Mouse (Mus musculus) stomach, embryonic 15.5 days (tissue): ENCODE data around the gene Pdzrn4. TPM values are rescaled to one million over a fixed set of nuclear protein-coding genes. Genes with fewer than 3 reads are reported as not detected.
A peak's percentile ranks its signal among the peaks of the same experiment; 100 is the strongest.

Experiments
- ATAC-seq: fragments of 200-750 bp; cut with Nextera tagmentation; 2 replicates; pipeline ENCODE4 v1.8.0; 2017; ENCODE audit warnings: low read depth, moderate number of reproducible peaks, moderate TSS enrichment; ENCODE audit not compliant: insufficient read depth, low FRiP score
- H3K27ac ChIP-seq: fragments of 300-500 bp; sonication (generic); 2 replicates; pipeline ENCODE4 v1.5.1; 2015; ENCODE audit warnings: mild to moderate bottlenecking, inconsistent platforms
- H3K27me3 ChIP-seq: fragments of 300-500 bp; sonication (generic); replicated peaks from 2 replicates; pipeline ENCODE4 v1.6.1; 2015; ENCODE audit warnings: inconsistent platforms
- H3K36me3 ChIP-seq: fragments of 300-500 bp; sonication (generic); 2 replicates; pipeline ENCODE4 v1.6.1; 2015; ENCODE audit warnings: inconsistent platforms
- H3K4me1 ChIP-seq: fragments of 300-500 bp; sonication (generic); 2 replicates; pipeline ENCODE4 v1.6.1; 2015; ENCODE audit warnings: inconsistent platforms
- H3K4me2 ChIP-seq: fragments of 300-500 bp; sonication (generic); 2 replicates; pipeline ENCODE4 v1.6.1; 2015; ENCODE audit warnings: mild to moderate bottlenecking, inconsistent platforms
- H3K4me3 ChIP-seq: fragments of 300-500 bp; sonication (generic); replicated peaks from 2 replicates; pipeline ENCODE4 v1.5.1; 2015; ENCODE audit warnings: inconsistent platforms
- H3K9ac ChIP-seq: fragments of 300-500 bp; sonication (generic); 2 replicates; pipeline ENCODE4 v1.6.1; 2015; ENCODE audit warnings: inconsistent platforms
- H3K9me3 ChIP-seq: fragments of 300-500 bp; sonication (generic); 2 replicates; pipeline ENCODE4 v1.6.1; 2016; ENCODE audit warnings: inconsistent platforms
- WGBS: fragments of 180-500 bp; shearing (Covaris S2); methylation state at CpG from one replicate; pipeline ENCODE4 v1.1.7; 2015; 5-methylcytosine and 5-hydroxymethylcytosine counted together
- polyA plus RNA-seq: library from polyadenylated mRNA; unstranded; fragments of >200 nt; fragmentation: Nextera tagmentation; extraction: Ambion mirVana; gene quantifications from 2 replicates; pipeline ENCODE4 v1.2.1, GENCODE M21; 2015

Pdzrn4 gene
- polyA plus RNA-seq, 1 experiment from 2014 or later, result 3.8 TPM

- Histone ChIP-seq H3K27me3 (no peaks in the 10 kb centered on the region), H3K36me3 (no peaks in the 10 kb centered on the region), H3K4me2 (no peak overlapping the region), H3K4me3 (no peak overlapping the region), H3K9me3 (no peaks in the 10 kb centered on the region), H3K9ac (no peak overlapping the region), H3K27ac (no peak overlapping the region), H3K4me1 (no peaks in the 10 kb centered on the region)
- 53% methylated on average over 7 of the region's 7 CpGs for WGBS
- ATAC-seq, result no peak
Observed at GRCm38 (mm10) chr15:92416658-92417057, 20.0 kb downstream of the Pdzrn4 start.

- Histone ChIP-seq H3K27ac (no peak overlapping the region), H3K4me1 (no peaks in the 10 kb centered on the region), H3K36me3 (no peaks in the 10 kb centered on the region), H3K9ac (no peak overlapping the region), H3K4me3 (no peak overlapping the region), H3K27me3 (no peaks in the 10 kb centered on the region), H3K4me2 (no peak overlapping the region), H3K9me3 (no peaks in the 10 kb centered on the region)
- WGBS, result 45% methylated on average over 3 of the region's 3 CpGs
- no peak for ATAC-seq
Observed at GRCm38 (mm10) chr15:92417120-92417519, 20.4 kb downstream of the Pdzrn4 start.

GRCm38 (mm10) chr15:92434605-92435004 is 37.9 kb downstream of the Pdzrn4 start:
- H3K9ac ChIP-seq, result no peak overlapping the region
- no peaks in the 10 kb centered on the region for H3K36me3 ChIP-seq
- H3K4me1 ChIP-seq, result no peaks in the 10 kb centered on the region
- no peak overlapping the region for H3K4me3 ChIP-seq
- no peak overlapping the region for H3K4me2 ChIP-seq
- no peak for ATAC-seq
- H3K27ac ChIP-seq, result no peak overlapping the region
- H3K27me3 ChIP-seq, result no peaks in the 10 kb centered on the region
- no peaks in the 10 kb centered on the region for H3K9me3 ChIP-seq
- WGBS, result 7% methylated on average over 6 of the region's 6 CpGs

- H3K4me3 ChIP-seq, result no peak overlapping the region
- no peak overlapping the region for H3K9ac ChIP-seq
- H3K4me2 ChIP-seq, result no peak overlapping the region
- no peaks in the 10 kb centered on the region for H3K4me1 ChIP-seq
- no peaks in the 10 kb centered on the region for H3K27me3 ChIP-seq
- 51% methylated on average over 4 of the region's 4 CpGs for WGBS
- no peaks in the 10 kb centered on the region for H3K36me3 ChIP-seq
- H3K27ac ChIP-seq, result no peak overlapping the region
- ATAC-seq, result no peak
- no peaks in the 10 kb centered on the region for H3K9me3 ChIP-seq
Observed at GRCm38 (mm10) chr15:92435306-92435705, 38.6 kb downstream of the Pdzrn4 start.

- no peak overlapping the region for H3K4me3 ChIP-seq
- no peak overlapping the region for H3K27ac ChIP-seq
- H3K4me2 ChIP-seq, result peak overlapping the region; percentile 36
- H3K27me3 ChIP-seq, result no peaks in the 10 kb centered on the region
- H3K9ac ChIP-seq, result no peak overlapping the region
- H3K36me3 ChIP-seq, result no peaks in the 10 kb centered on the region
- no peaks in the 10 kb centered on the region for H3K9me3 ChIP-seq
- ATAC-seq, result no peak
- WGBS, result 42% methylated on average over 19 of the region's 19 CpGs
- H3K4me1 ChIP-seq, result no peaks in the 10 kb centered on the region
Observed at GRCm38 (mm10) chr15:92441630-92442180, 45.0 kb downstream of the Pdzrn4 start.

GRCm38 (mm10) chr15:92447708-92448147 is 51.0 kb downstream of the Pdzrn4 start:
- H3K4me3 ChIP-seq, result no peak overlapping the region
- no peak overlapping the region for H3K27ac ChIP-seq

GRCm38 (mm10) chr15:92449112-92449511 is 52.4 kb downstream of the Pdzrn4 start:
- H3K27ac ChIP-seq, result no peak overlapping the region
- ATAC-seq, result no peak
- H3K4me3 ChIP-seq, result no peak overlapping the region
- H3K27me3 ChIP-seq, result no peaks in the 10 kb centered on the region
- no peak overlapping the region for H3K9ac ChIP-seq
- WGBS, result 91% methylated on average over 8 of the region's 8 CpGs
- H3K4me1 ChIP-seq, result no peaks in the 10 kb centered on the region
- H3K36me3 ChIP-seq, result no peaks in the 10 kb centered on the region
- H3K9me3 ChIP-seq, result no peaks in the 10 kb centered on the region
- H3K4me2 ChIP-seq, result no peak overlapping the region

More at GRCm38 (mm10) chr15:92447708-92448147, 51.0 kb downstream of the Pdzrn4 start:
- Histone ChIP-seq H3K4me1 (no peaks in the 10 kb centered on the region), H3K4me2 (no peak overlapping the region), H3K36me3 (no peaks in the 10 kb centered on the region), H3K9ac (no peak overlapping the region), H3K27me3 (no peaks in the 10 kb centered on the region), H3K9me3 (no peaks in the 10 kb centered on the region)
- no peak for ATAC-seq
- 38% methylated on average over 8 of the region's 8 CpGs for WGBS

GRCm38 (mm10) chr15:92452620-92453019 is 55.9 kb downstream of the Pdzrn4 start:
- no peak overlapping the region for H3K4me3 ChIP-seq
- 40% methylated on average over 7 of the region's 7 CpGs for WGBS
- no peaks in the 10 kb centered on the region for H3K27me3 ChIP-seq
- H3K9ac ChIP-seq, result no peak overlapping the region
- no peak for ATAC-seq
- H3K4me2 ChIP-seq, result no peak overlapping the region
- H3K27ac ChIP-seq, result no peak overlapping the region
- no peaks in the 10 kb centered on the region for H3K4me1 ChIP-seq
- H3K36me3 ChIP-seq, result no peaks in the 10 kb centered on the region
- H3K9me3 ChIP-seq, result no peaks in the 10 kb centered on the region

DNA sequence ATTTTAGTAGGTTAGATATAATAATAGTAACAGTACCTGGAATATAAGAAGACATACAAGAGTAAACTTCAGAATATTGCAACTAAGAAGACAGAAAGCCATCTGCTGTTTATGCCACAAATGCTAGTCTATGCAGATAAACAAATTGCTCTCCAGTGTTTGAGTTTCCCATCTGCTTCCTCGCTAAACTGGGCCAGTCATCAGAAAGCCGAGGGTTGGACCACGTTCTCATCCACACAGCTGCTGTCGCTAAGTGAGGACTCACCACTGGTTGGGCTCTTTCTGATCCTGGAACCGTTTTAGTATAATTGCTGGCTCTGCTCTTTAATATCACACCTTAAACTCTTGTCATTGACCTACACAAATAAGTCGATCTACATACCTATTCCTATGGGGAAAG is 85.5 kb downstream of the Pdzrn4 start:
- Histone ChIP-seq H3K4me2 (no peak overlapping the region), H3K4me1 (no peaks in the 10 kb centered on the region), H3K9me3 (no peaks in the 10 kb centered on the region), H3K27ac (no peak overlapping the region), H3K27me3 (no peaks in the 10 kb centered on the region), H3K4me3 (no peak overlapping the region), H3K9ac (no peak overlapping the region), H3K36me3 (no peaks in the 10 kb centered on the region)
- no peak for ATAC-seq
- WGBS, result 70% methylated on average over 6 of the region's 6 CpGs

- WGBS, result 84% methylated on average over 3 of the region's 3 CpGs
Observed at GRCm38 (mm10) chr15:92491376-92491775, 94.7 kb downstream of the Pdzrn4 start.

GRCm38 (mm10) chr15:92495465-92496174 is 98.9 kb downstream of the Pdzrn4 start:
- no peak overlapping the region for H3K27ac ChIP-seq
- no peaks in the 10 kb centered on the region for H3K27me3 ChIP-seq
- no peaks in the 10 kb centered on the region for H3K4me1 ChIP-seq
- WGBS, result 92% methylated on average over 12 of the region's 12 CpGs
- H3K9ac ChIP-seq, result no peak overlapping the region
- H3K4me3 ChIP-seq, result no peak overlapping the region
- H3K36me3 ChIP-seq, result no peaks in the 10 kb centered on the region
- H3K4me2 ChIP-seq, result no peak overlapping the region
- no peaks in the 10 kb centered on the region for H3K9me3 ChIP-seq
- ATAC-seq, result no peak

More at GRCm38 (mm10) chr15:92491376-92491775, 94.7 kb downstream of the Pdzrn4 start:
- no peak for ATAC-seq
- H3K4me3 ChIP-seq, result no peak overlapping the region
- no peaks in the 10 kb centered on the region for H3K9me3 ChIP-seq
- H3K4me1 ChIP-seq, result no peaks in the 10 kb centered on the region
- H3K36me3 ChIP-seq, result no peaks in the 10 kb centered on the region
- H3K9ac ChIP-seq, result no peak overlapping the region
- no peak overlapping the region for H3K4me2 ChIP-seq
- no peaks in the 10 kb centered on the region for H3K27me3 ChIP-seq
- no peak overlapping the region for H3K27ac ChIP-seq

DNA sequence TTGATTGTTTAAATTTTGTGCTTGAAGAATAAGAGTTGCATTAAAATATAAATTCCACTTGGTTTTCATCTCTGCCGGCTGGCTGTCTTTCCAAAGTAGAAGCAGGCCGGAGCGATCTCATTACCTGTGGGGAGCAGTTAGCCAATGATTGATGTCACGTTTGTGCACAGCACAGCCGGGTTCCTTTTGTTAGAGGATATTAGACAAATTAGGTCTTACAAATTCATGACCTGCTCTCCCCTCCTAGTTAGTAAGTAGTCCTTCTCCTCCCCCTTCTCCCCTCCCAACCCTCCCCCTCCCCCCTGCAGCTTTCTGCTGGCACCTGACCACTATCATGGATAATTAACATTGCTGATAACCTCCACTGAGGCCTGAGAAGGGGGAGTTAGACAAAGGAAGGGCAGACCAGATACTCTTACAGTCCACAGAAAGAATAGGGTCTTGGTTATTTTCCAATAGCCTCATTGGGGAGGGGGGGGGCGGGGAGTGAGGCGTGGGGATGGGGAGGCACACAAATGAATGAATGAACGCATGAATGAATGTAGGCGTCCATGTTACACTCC is 103.7 kb downstream of the Pdzrn4 start:
- Histone ChIP-seq H3K27me3 (no peaks in the 10 kb centered on the region), H3K27ac (no peak overlapping the region), H3K4me2 (no peak overlapping the region), H3K9me3 (no peaks in the 10 kb centered on the region), H3K9ac (no peak overlapping the region), H3K4me1 (no peaks in the 10 kb centered on the region), H3K4me3 (no peak overlapping the region), H3K36me3 (no peaks in the 10 kb centered on the region)
- no peak for ATAC-seq
- WGBS, result 44% methylated on average over 9 of the region's 9 CpGs
